Mouse (Mus musculus): ENCODE data around the gene Dusp16.

GRCm38 (mm10) chr6:134696554-134696953 lies 95.9 kb downstream of the Dusp16 start:
- TF ChIP-seq GATA1 (IDR thresholded peaks at IDR 0.05; ENCODE audit: low read length) (no peak), TAL1 (IDR thresholded peaks at IDR 0.05; ENCODE audit: low read length) (no peak)

All from erythroblast, embryonic 14.5 days (primary cell).